Mouse (Mus musculus): ENCODE measurements at regions not wholly inside any gene's neighbourhood (a gene's known extent, or its start where the extent isn't known, plus 50 kb on each side); places are given as distances from the start of the nearest gene placed in this dataset.
A peak's percentile ranks its signal among the peaks of the same experiment; 100 is the strongest.

GRCm38 (mm10) chr8:89261163-89261812 lies 217.3 kb upstream of the Sall1 start:
- WGBS: 67% methylated on average over 15 of the region's 15 CpGs
- Histone ChIP-seq H3K27ac (no peak overlapping the region), H3K4me1 (no peaks in the 10 kb centered on the region), H3K36me3 (no peaks in the 10 kb centered on the region), H3K9me3 (no peaks in the 10 kb centered on the region), H3K9ac (no peak overlapping the region), H3K27me3 (replicated peaks) (no peaks in the 10 kb centered on the region), H3K4me3 (replicated peaks) (no peak overlapping the region), H3K4me2 (no peak overlapping the region)
- ATAC-seq (ENCODE audit: insufficient read depth, low FRiP score, low read depth): no peak

GRCm38 (mm10) chr8:89259881-89260280 lies 215.9 kb upstream of the Sall1 start:
- H3K27ac ChIP-seq: no peak overlapping the region
- no peak for ATAC-seq (ENCODE audit: insufficient read depth, low FRiP score, low read depth)
- H3K4me1 ChIP-seq: no peaks in the 10 kb centered on the region
- no peak overlapping the region for H3K9ac ChIP-seq
- 75% methylated on average over 5 of the region's 5 CpGs for WGBS
- H3K4me2 ChIP-seq: no peak overlapping the region
- H3K9me3 ChIP-seq: no peaks in the 10 kb centered on the region
- no peaks in the 10 kb centered on the region for H3K36me3 ChIP-seq
- H3K27me3 ChIP-seq (replicated peaks): no peaks in the 10 kb centered on the region
- no peak overlapping the region for H3K4me3 ChIP-seq (replicated peaks)

- Histone ChIP-seq H3K4me1 (0 out of 2 replicates have a peak, but pooled peaks cover 4% of the 10 kb centered on the region), H3K9me3 (no peaks in the 10 kb centered on the region), H3K27ac (no peak overlapping the region), H3K27me3 (replicated peaks) (0 out of 2 replicates have a peak, but pooled peaks cover 7% of the 10 kb centered on the region), H3K4me2 (no peak overlapping the region), H3K36me3 (no peaks in the 10 kb centered on the region), H3K9ac (no peak overlapping the region), H3K4me3 (replicated peaks) (no peak overlapping the region)
- no peak for ATAC-seq (ENCODE audit: insufficient read depth, low FRiP score, low read depth)
- WGBS: 61% methylated on average over 4 of the region's 4 CpGs
Measured at GRCm38 (mm10) chr8:89246342-89246741, 202.4 kb upstream of the Sall1 start.

GRCm38 (mm10) chr8:89245131-89245751 lies 201.3 kb upstream of the Sall1 start:
- 0 out of 2 replicates have a peak, but pooled peaks cover 7% of the 10 kb centered on the region for H3K27me3 ChIP-seq (replicated peaks)
- ATAC-seq (ENCODE audit: insufficient read depth, low FRiP score, low read depth): no peak
- H3K4me3 ChIP-seq (replicated peaks): no peak overlapping the region; the same call in 1 of the 2 replicates
- H3K9ac ChIP-seq: no peak overlapping the region
- H3K4me1 ChIP-seq: 0 out of 2 replicates have a peak, but pooled peaks cover 4% of the 10 kb centered on the region
- H3K9me3 ChIP-seq: no peaks in the 10 kb centered on the region
- H3K4me2 ChIP-seq: peak overlapping the region; percentile 40
- 28% methylated on average over 25 of the region's 25 CpGs for WGBS
- H3K27ac ChIP-seq: no peak overlapping the region
- no peaks in the 10 kb centered on the region for H3K36me3 ChIP-seq

GRCm38 (mm10) chr8:89241686-89242085 lies 197.7 kb upstream of the Sall1 start:
- H3K9ac ChIP-seq: no peak overlapping the region
- ATAC-seq (ENCODE audit: insufficient read depth, low FRiP score, low read depth): no peak
- H3K36me3 ChIP-seq: no peaks in the 10 kb centered on the region
- no peak overlapping the region for H3K27ac ChIP-seq
- H3K9me3 ChIP-seq: no peaks in the 10 kb centered on the region
- H3K27me3 ChIP-seq (replicated peaks): 0 out of 2 replicates have a peak, but pooled peaks cover 7% of the 10 kb centered on the region
- H3K4me1 ChIP-seq: 0 out of 2 replicates have a peak, but pooled peaks cover 4% of the 10 kb centered on the region
- no peak overlapping the region for H3K4me2 ChIP-seq
- 31% methylated on average over 5 of the region's 5 CpGs for WGBS
- H3K4me3 ChIP-seq (replicated peaks): no peak overlapping the region

GRCm38 (mm10) chr8:89239626-89240025 lies 195.7 kb upstream of the Sall1 start:
- H3K4me2 ChIP-seq: no peak overlapping the region
- 73% methylated on average over 2 of the region's 2 CpGs for WGBS
- H3K9ac ChIP-seq: no peak overlapping the region
- H3K27me3 ChIP-seq (replicated peaks): 0 out of 2 replicates have a peak, but pooled peaks cover 7% of the 10 kb centered on the region
- no peaks in the 10 kb centered on the region for H3K9me3 ChIP-seq
- H3K27ac ChIP-seq: no peak overlapping the region
- no peak overlapping the region for H3K4me3 ChIP-seq (replicated peaks)
- H3K4me1 ChIP-seq: no peaks in the 10 kb centered on the region
- no peak for ATAC-seq (ENCODE audit: insufficient read depth, low FRiP score, low read depth)
- no peaks in the 10 kb centered on the region for H3K36me3 ChIP-seq

GRCm38 (mm10) chr8:89234041-89234440 lies 190.1 kb upstream of the Sall1 start:
- Histone ChIP-seq H3K9me3 (no peaks in the 10 kb centered on the region), H3K27ac (no peak overlapping the region), H3K27me3 (replicated peaks) (no peaks in the 10 kb centered on the region), H3K4me2 (no peak overlapping the region), H3K9ac (no peak overlapping the region), H3K4me1 (no peaks in the 10 kb centered on the region), H3K4me3 (replicated peaks) (no peak overlapping the region), H3K36me3 (no peaks in the 10 kb centered on the region)
- no peak for ATAC-seq (ENCODE audit: insufficient read depth, low FRiP score, low read depth)

- H3K4me1 ChIP-seq: no peaks in the 10 kb centered on the region
- H3K27me3 ChIP-seq (replicated peaks): no peaks in the 10 kb centered on the region
- H3K4me3 ChIP-seq (replicated peaks): no peak overlapping the region
- ATAC-seq (ENCODE audit: insufficient read depth, low FRiP score, low read depth): no peak
- WGBS: 42% methylated on average over 1 of the region's 1 CpGs
- no peak overlapping the region for H3K9ac ChIP-seq
- no peak overlapping the region for H3K27ac ChIP-seq
- no peaks in the 10 kb centered on the region for H3K9me3 ChIP-seq
- no peaks in the 10 kb centered on the region for H3K36me3 ChIP-seq
- H3K4me2 ChIP-seq: no peak overlapping the region
Measured at GRCm38 (mm10) chr8:89232318-89232717, 188.4 kb upstream of the Sall1 start.

GRCm38 (mm10) chr8:89229144-89229543 lies 185.2 kb upstream of the Sall1 start:
- Histone ChIP-seq H3K27ac (no peak overlapping the region), H3K9ac (no peak overlapping the region), H3K27me3 (replicated peaks) (no peaks in the 10 kb centered on the region), H3K36me3 (no peaks in the 10 kb centered on the region), H3K4me3 (replicated peaks) (no peak overlapping the region), H3K4me1 (no peaks in the 10 kb centered on the region), H3K4me2 (no peak overlapping the region), H3K9me3 (no peaks in the 10 kb centered on the region)
- ATAC-seq (ENCODE audit: insufficient read depth, low FRiP score, low read depth): no peak
- 92% methylated on average over 3 of the region's 3 CpGs for WGBS

GRCm38 (mm10) chr8:89220870-89221269 lies 176.9 kb upstream of the Sall1 start:
- H3K27me3 ChIP-seq (replicated peaks): no peaks in the 10 kb centered on the region
- no peak overlapping the region for H3K4me3 ChIP-seq (replicated peaks)
- WGBS: 25% methylated on average over 7 of the region's 7 CpGs
- H3K36me3 ChIP-seq: no peaks in the 10 kb centered on the region
- no peak overlapping the region for H3K27ac ChIP-seq
- no peak overlapping the region for H3K9ac ChIP-seq
- H3K4me1 ChIP-seq: no peaks in the 10 kb centered on the region
- H3K9me3 ChIP-seq: no peaks in the 10 kb centered on the region
- no peak overlapping the region for H3K4me2 ChIP-seq
- no peak for ATAC-seq (ENCODE audit: insufficient read depth, low FRiP score, low read depth)

- no peaks in the 10 kb centered on the region for H3K9me3 ChIP-seq
- H3K9ac ChIP-seq: no peak overlapping the region
- 91% methylated on average over 2 of the region's 2 CpGs for WGBS
- ATAC-seq (ENCODE audit: insufficient read depth, low FRiP score, low read depth): no peak
- no peak overlapping the region for H3K27ac ChIP-seq
- no peaks in the 10 kb centered on the region for H3K27me3 ChIP-seq (replicated peaks)
- no peaks in the 10 kb centered on the region for H3K4me1 ChIP-seq
- no peak overlapping the region for H3K4me3 ChIP-seq (replicated peaks)
- H3K36me3 ChIP-seq: no peaks in the 10 kb centered on the region
- no peak overlapping the region for H3K4me2 ChIP-seq
Measured at GRCm38 (mm10) chr8:89220381-89220780, 176.4 kb upstream of the Sall1 start.

GRCm38 (mm10) chr8:89219156-89219555 lies 175.2 kb upstream of the Sall1 start:
- no peak overlapping the region for H3K4me3 ChIP-seq (replicated peaks)
- ATAC-seq (ENCODE audit: insufficient read depth, low FRiP score, low read depth): no peak
- H3K36me3 ChIP-seq: no peaks in the 10 kb centered on the region
- no peak overlapping the region for H3K27ac ChIP-seq
- H3K9me3 ChIP-seq: no peaks in the 10 kb centered on the region
- no peaks in the 10 kb centered on the region for H3K4me1 ChIP-seq
- H3K27me3 ChIP-seq (replicated peaks): no peaks in the 10 kb centered on the region
- H3K9ac ChIP-seq: no peak overlapping the region
- 77% methylated on average over 7 of the region's 7 CpGs for WGBS
- H3K4me2 ChIP-seq: no peak overlapping the region

Data from stomach, embryonic 15.5 days (tissue).